Comparison of ENCODE assay signal across 8 mouse cellular contexts in the genomic region with DNA sequence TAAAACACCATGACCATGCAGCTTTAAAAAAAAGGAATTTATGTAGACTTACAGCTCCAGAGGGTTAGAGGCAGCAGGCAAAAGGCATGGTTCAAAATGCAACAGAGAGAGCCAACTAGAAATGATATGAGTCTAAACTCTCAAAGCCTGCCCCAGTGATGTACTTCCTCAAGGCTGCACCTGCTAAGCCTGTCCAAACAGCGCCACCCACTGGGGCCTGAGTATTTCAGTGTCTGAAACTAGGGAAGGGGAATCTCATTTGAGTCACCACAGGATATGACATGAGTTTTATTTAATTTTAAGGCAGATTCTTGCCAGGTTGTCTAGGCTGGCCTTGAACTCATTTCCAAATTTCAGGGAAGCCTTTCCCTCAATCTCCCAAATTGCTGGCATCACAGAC. TPM values are rescaled to one million over a fixed set of nuclear protein-coding genes. Genes with fewer than 3 reads are reported as not detected.
A peak's percentile ranks its signal among the peaks of the same experiment; 100 is the strongest.
DNase-seq lines count a peak whose midpoint lies in the region; TF ChIP-seq lines count a peak whose summit lies in the region.

No protein-coding gene starts in this region.

- no peak overlapping the region for H3K4me3 ChIP-seq in thymus, adult 2 months (ENCODE audit: control insufficient read depth, insufficient read depth, low read length)
- no peak overlapping the region for H3K4me3 ChIP-seq in myocyte

- peak; percentile 43 for DNase-seq in gastrocnemius, postnatal 10 days
- DNase-seq in gastrocnemius, postnatal 25 days = no peak
- DNase-seq in thymus, adult 2 months = peak; percentile 56
- no peak for DNase-seq in thymus, adult 18-20 months
- peak; percentile 38 for DNase-seq in embryo, embryonic 10.5 days (ENCODE audit: low spot score)
- DNase-seq in frontal cortex, postnatal 10 days (ENCODE audit: low spot score in 2 of 2) = no peak
- no peak for DNase-seq in layer of hippocampus, adult 9-11 months

- no peak for TF ChIP-seq CTCF in thymus, adult 2 months (IDR thresholded peaks at IDR 0.05; ENCODE audit: borderline replicate concordance, control insufficient read depth, extremely low read depth, insufficient read depth, low read length, poor library complexity)

- no peaks in the 10 kb centered on the region for H3K27me3 ChIP-seq in thymus, adult 2 months (ENCODE audit: control insufficient read depth, insufficient read depth, low read length)
- H3K27me3 ChIP-seq in myocyte (ENCODE audit: control insufficient read depth, insufficient read depth, insufficient read length) = no peaks in the 10 kb centered on the region

- no peak overlapping the region for H3K27ac ChIP-seq in thymus, adult 2 months (ENCODE audit: control insufficient read depth, insufficient read depth, low read length)

- H3ac ChIP-seq in myocyte (ENCODE audit: control insufficient read depth, insufficient read length) = no peak overlapping the region

- no peak overlapping the region for H3K4me2 ChIP-seq in myocyte (ENCODE audit: low read depth)

- peaks cover 49% of the 10 kb centered on the region for H3K36me3 ChIP-seq in thymus, adult 2 months (ENCODE audit: control insufficient read depth, insufficient read depth, low read length)
- H3K36me3 ChIP-seq in myocyte (ENCODE audit: control insufficient read depth, insufficient read depth) = peaks cover 31% of the 10 kb centered on the region

- 77% methylated on average over 1 of the region's 1 CpGs for WGBS in thymus, adult 2 months

- no peak for TF ChIP-seq POLR2A in thymus, adult 2 months (IDR thresholded peaks at IDR 0.05; ENCODE audit: control insufficient read depth, extremely low read depth, insufficient read depth, low read length, poor library complexity)
- no peak for TF ChIP-seq POLR2A in myocyte (IDR thresholded peaks at IDR 0.05; ENCODE audit: insufficient read length, low read depth)

- H3K4me1 ChIP-seq in thymus, adult 2 months (replicated peaks; ENCODE audit: control insufficient read depth, insufficient read depth, low read length) = peaks cover 5% of the 10 kb centered on the region

- peaks cover 52% of the 10 kb centered on the region for H3K79me2 ChIP-seq in myocyte (ENCODE audit: control insufficient read depth, insufficient read depth)

TF ChIP-seq in myocyte, 11 proteins besides CTCF, POLR2A, EP300 and RAD21:
- TF ChIP-seq POLR2AphosphoS2 (IDR thresholded peaks at IDR 0.05; ENCODE audit: insufficient read length, low read depth) = no peak
- peak in 2 of 3 experiments; percentile 2 to 22 for TF ChIP-seq MYOD1 (IDR thresholded peaks at IDR 0.05; ENCODE audit: control insufficient read depth in 1 of 3, insufficient read length in 2 of 3, low read depth in 2 of 3)

RNA-seq across cellular contexts. Expression of gene Pdia6, which starts 4.9 kb away (rescaled TPM):
- 10 to 100 TPM; 78.9 to 89.6 TPM for total RNA-seq in gastrocnemius, postnatal 10 days (2021)
- 10 to 100 TPM; 51.2 to 55.1 TPM for total RNA-seq in gastrocnemius, postnatal 25 days (2021)
- polyA plus RNA-seq in thymus, adult 2 months (2012; rRNA removed) = 46.6 and 49.2 TPM in 2 replicates
- polyA plus RNA-seq in myocyte (2012; fragmentation: generic; extraction: Trizol) = 135 TPM

RNA-seq across cellular contexts. Expression of gene Atp6v1c2, which starts 57.9 kb away (rescaled TPM):
- not detected for total RNA-seq in gastrocnemius, postnatal 10 days (2021)
- total RNA-seq in gastrocnemius, postnatal 25 days (2021) = under 1 TPM in 1 of 2 experiments, not detected in 1; 0.21 TPM
- 0.29 and 0.71 TPM in 2 replicates for polyA plus RNA-seq in thymus, adult 2 months (2012; rRNA removed)
- 7.2 TPM for polyA plus RNA-seq in myocyte (2012; fragmentation: generic; extraction: Trizol)

Comparison
In these comparisons a context has a peak if more than half of its experiments do, and no peak if none do; other contexts are left out.
1. DNase-seq: peak in gastrocnemius, postnatal 10 days (single experiment), thymus, adult 2 months (single experiment) and embryo, embryonic 10.5 days (single experiment); none in gastrocnemius, postnatal 25 days (single experiment), thymus, adult 18-20 months (0 of 2), frontal cortex, postnatal 10 days (0 of 2) and layer of hippocampus, adult 9-11 months (single experiment).